Mouse (Mus musculus) heart, embryonic 12.5 days (tissue): Measurements from ENCODE around the gene Matn1. TPM values are rescaled to one million over a fixed set of nuclear protein-coding genes. Genes with fewer than 3 reads are reported as not detected.

Source experiments
- ATAC-seq: fragments of 200-750 bp; cut with Nextera tagmentation; 2 replicates; pipeline ENCODE4 v1.8.0; 2017; ENCODE audit warnings: moderate TSS enrichment, moderate library complexity; ENCODE audit not compliant: insufficient number of reproducible peaks, low FRiP score
- H3K27ac ChIP-seq: fragments of 300-500 bp; sonication (generic); 2 replicates; pipeline ENCODE4 v1.5.1; 2016; ENCODE audit warnings: mild to moderate bottlenecking, moderate library complexity; ENCODE audit not compliant: poor library complexity, severe bottlenecking
- H3K27me3 ChIP-seq: fragments of 300-500 bp; sonication (generic); replicated peaks from 2 replicates; pipeline ENCODE4 v1.6.1; 2016; ENCODE audit warnings: mild to moderate bottlenecking, moderate library complexity
- H3K36me3 ChIP-seq: fragments of 300-500 bp; sonication (generic); 2 replicates; pipeline ENCODE4 v1.6.1; 2016; ENCODE audit warnings: mild to moderate bottlenecking, moderate library complexity
- H3K4me1 ChIP-seq: fragments of 300-500 bp; sonication (generic); replicated peaks from 2 replicates; pipeline ENCODE4 v1.6.1; 2016; ENCODE audit warnings: mild to moderate bottlenecking
- H3K4me2 ChIP-seq: fragments of 300-500 bp; sonication (generic); 2 replicates; pipeline ENCODE4 v1.6.1; 2016; ENCODE audit warnings: mild to moderate bottlenecking, moderate library complexity
- H3K4me3 ChIP-seq: fragments of 300-500 bp; sonication (generic); 2 replicates; pipeline ENCODE4 v1.5.1; 2016; ENCODE audit warnings: mild to moderate bottlenecking
- H3K9ac ChIP-seq: fragments of 300-500 bp; sonication (generic); 2 replicates; pipeline ENCODE4 v1.6.1; 2016; ENCODE audit warnings: mild to moderate bottlenecking, moderate library complexity
- H3K9me3 ChIP-seq: fragments of 300-500 bp; sonication (generic); replicated peaks from 2 replicates; pipeline ENCODE4 v1.6.1; 2016; ENCODE audit warnings: mild to moderate bottlenecking, moderate library complexity
- WGBS: fragments of 180-500 bp; shearing (Covaris S2); methylation state at CpG from one replicate; pipeline ENCODE4 v1.1.7; 2016; 5-methylcytosine and 5-hydroxymethylcytosine counted together
- polyA plus RNA-seq: library from polyadenylated mRNA; unstranded; fragments of >200 nt; fragmentation: Nextera tagmentation; extraction: Ambion mirVana; gene quantifications from 2 replicates; pipeline ENCODE4 v1.2.1, GENCODE M21; 2016

Gene Matn1
- polyA plus RNA-seq = 0.08 TPM in 1 of 2 replicates, not detected in the other

DNA sequence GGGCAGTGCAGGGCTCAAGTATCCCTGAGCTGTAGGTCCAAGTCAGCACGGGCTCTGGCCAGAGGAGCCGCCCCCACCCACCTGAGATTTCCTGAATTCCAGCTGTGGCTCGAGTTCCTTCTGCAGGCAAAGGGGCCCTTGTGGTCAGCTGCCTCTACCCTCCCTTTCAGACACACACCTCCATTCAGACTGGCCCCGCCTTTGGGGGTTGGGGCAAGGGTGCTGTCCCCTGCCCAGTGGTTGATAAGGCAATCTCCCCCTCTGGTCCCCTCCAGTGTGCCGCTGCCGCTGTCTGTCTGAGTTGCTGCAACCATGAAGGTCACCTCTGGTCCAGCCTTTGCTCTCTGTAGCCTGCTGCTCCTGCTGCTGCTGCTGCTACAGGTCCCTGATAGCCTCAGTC, at the start of gene Matn1:
Gene Matn1, plus strand, starts transcription at position 274 of the 400 bp plus-strand sequence.
- WGBS = 21% methylated on average over 6 of the region's 6 CpGs
- no peak within 1 kb of the TSS for H3K9ac ChIP-seq
- no peak within 1 kb of the TSS for H3K4me3 ChIP-seq
- peaks cover 4% of the 10 kb centered on the region; the same call in 1 of the 2 replicates for H3K4me1 ChIP-seq
- H3K9me3 ChIP-seq = no peaks in the 10 kb centered on the region
- H3K36me3 ChIP-seq = no peaks in the 10 kb centered on the region
- H3K27me3 ChIP-seq = peaks cover 33% of the 10 kb centered on the region
- no peak within 1 kb of the TSS for H3K27ac ChIP-seq
- ATAC-seq = no peak
- H3K4me2 ChIP-seq = no peak within 1 kb of the TSS

DNA sequence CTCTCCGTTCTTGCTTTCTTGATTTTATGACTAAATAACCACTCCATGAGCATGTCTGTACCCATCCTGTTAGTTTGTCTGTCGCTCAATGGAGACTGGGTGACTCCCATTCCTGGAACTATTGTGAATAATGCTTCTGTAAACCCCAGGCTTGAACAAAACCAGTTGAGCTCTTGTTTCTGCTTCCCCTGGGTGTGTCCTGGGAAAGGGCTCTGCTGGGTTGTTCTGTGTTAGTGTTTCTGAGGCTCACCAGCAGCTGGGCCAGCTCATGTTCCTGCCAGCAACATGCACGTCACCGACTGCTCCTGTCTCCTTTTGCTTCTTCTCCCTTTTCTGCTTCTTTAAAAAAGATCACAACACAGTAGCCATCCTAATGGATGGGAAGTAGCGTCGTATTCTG, 48.5 kb upstream of the Matn1 start:
- no peak for ATAC-seq
- Histone ChIP-seq H3K36me3 (no peaks in the 10 kb centered on the region), H3K4me2 (no peak overlapping the region), H3K4me1 (peaks cover 13% of the 10 kb centered on the region), H3K9ac (no peak overlapping the region), H3K27ac (no peak overlapping the region), H3K27me3 (peaks cover 5% of the 10 kb centered on the region; the same call in 1 of the 2 replicates), H3K4me3 (no peak overlapping the region), H3K9me3 (no peaks in the 10 kb centered on the region; the same call in 1 of the 2 replicates)
- 81% methylated on average over 6 of the region's 6 CpGs for WGBS

GRCm38 (mm10) chr4:130896372-130896771, 47.8 kb upstream of the Matn1 start:
- no peaks in the 10 kb centered on the region for H3K36me3 ChIP-seq
- no peak for ATAC-seq
- no peak overlapping the region for H3K27ac ChIP-seq
- H3K4me1 ChIP-seq = peaks cover 12% of the 10 kb centered on the region
- H3K4me2 ChIP-seq = no peak overlapping the region
- no peak overlapping the region for H3K4me3 ChIP-seq
- H3K9ac ChIP-seq = no peak overlapping the region
- 68% methylated on average over 2 of the region's 2 CpGs for WGBS
- H3K9me3 ChIP-seq = no peaks in the 10 kb centered on the region; the same call in 1 of the 2 replicates
- peaks cover 5% of the 10 kb centered on the region; the same call in 1 of the 2 replicates for H3K27me3 ChIP-seq

- Histone ChIP-seq H3K9ac (no peak overlapping the region), H3K4me3 (no peak overlapping the region), H3K27me3 (peaks cover 5% of the 10 kb centered on the region; the same call in 1 of the 2 replicates), H3K9me3 (no peaks in the 10 kb centered on the region; the same call in 1 of the 2 replicates), H3K36me3 (no peaks in the 10 kb centered on the region), H3K27ac (0 out of 2 replicates have a peak overlapping the region, but pooled peaks have one; percentile 40), H3K4me2 (no peak overlapping the region), H3K4me1 (peaks cover 29% of the 10 kb centered on the region)
- ATAC-seq = no peak
- 73% methylated on average over 2 of the region's 3 CpGs for WGBS
Observed at GRCm38 (mm10) chr4:130899383-130899781, 44.8 kb upstream of the Matn1 start.

- no peak overlapping the region for H3K4me2 ChIP-seq
- H3K27ac ChIP-seq = peak overlapping the region; percentile 40; the same call in 1 of the 2 replicates
- H3K4me3 ChIP-seq = no peak overlapping the region
- WGBS = 78% methylated on average over 6 of the region's 6 CpGs
- H3K27me3 ChIP-seq = peaks cover 5% of the 10 kb centered on the region; the same call in 1 of the 2 replicates
- no peak for ATAC-seq
- H3K9me3 ChIP-seq = no peaks in the 10 kb centered on the region; the same call in 1 of the 2 replicates
- no peak overlapping the region for H3K9ac ChIP-seq
- no peaks in the 10 kb centered on the region for H3K36me3 ChIP-seq
- peaks cover 34% of the 10 kb centered on the region for H3K4me1 ChIP-seq
Observed at GRCm38 (mm10) chr4:130899782-130900427, 44.3 kb upstream of the Matn1 start.

GRCm38 (mm10) chr4:130900746-130901145, 43.4 kb upstream of the Matn1 start:
- peaks cover 5% of the 10 kb centered on the region; the same call in 1 of the 2 replicates for H3K27me3 ChIP-seq
- no peak overlapping the region for H3K4me3 ChIP-seq
- WGBS = 57% methylated on average over 7 of the region's 7 CpGs
- H3K4me2 ChIP-seq = no peak overlapping the region
- H3K9me3 ChIP-seq = no peaks in the 10 kb centered on the region; the same call in 1 of the 2 replicates
- H3K36me3 ChIP-seq = no peaks in the 10 kb centered on the region
- H3K27ac ChIP-seq = no peak overlapping the region
- no peak for ATAC-seq
- H3K4me1 ChIP-seq = peaks cover 43% of the 10 kb centered on the region
- no peak overlapping the region for H3K9ac ChIP-seq

DNA sequence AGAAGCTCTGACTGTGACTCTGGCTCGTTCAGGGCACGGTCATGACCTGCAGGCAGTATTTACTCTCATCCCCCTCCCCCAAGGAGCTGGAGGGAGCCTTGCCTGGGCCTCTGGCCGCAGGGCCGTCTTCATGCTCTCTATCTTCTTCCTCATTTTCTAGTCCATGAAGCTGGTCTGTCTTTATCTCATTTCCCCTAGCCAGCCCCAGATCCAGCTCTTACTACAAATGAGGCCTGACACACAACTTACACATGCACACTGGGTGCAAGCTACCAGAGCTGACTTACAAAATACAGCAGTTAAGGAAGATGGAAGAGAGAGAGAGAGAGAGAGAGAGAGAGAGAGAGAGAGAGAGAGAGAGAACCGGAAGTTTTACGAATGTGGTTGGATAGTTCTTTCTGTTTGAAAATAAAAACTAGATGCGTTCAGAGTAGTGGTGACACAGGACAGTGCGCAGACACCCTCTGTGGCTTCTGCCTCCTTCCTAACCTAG, 41.9 kb upstream of the Matn1 start:
- Histone ChIP-seq H3K4me3 (no peak overlapping the region), H3K4me2 (no peak overlapping the region), H3K4me1 (peaks cover 53% of the 10 kb centered on the region), H3K27me3 (peaks cover 5% of the 10 kb centered on the region; the same call in 1 of the 2 replicates), H3K9me3 (no peaks in the 10 kb centered on the region), H3K27ac (no peak overlapping the region), H3K9ac (no peak overlapping the region), H3K36me3 (no peaks in the 10 kb centered on the region)
- 44% methylated on average over 8 of the region's 8 CpGs for WGBS
- ATAC-seq = no peak

GRCm38 (mm10) chr4:130905025-130905424, 39.2 kb upstream of the Matn1 start:
- peaks cover 55% of the 10 kb centered on the region for H3K4me1 ChIP-seq
- no peak overlapping the region for H3K27ac ChIP-seq

GRCm38 (mm10) chr4:130905882-130906281, 38.3 kb upstream of the Matn1 start:
- ATAC-seq = no peak
- no peak overlapping the region for H3K4me2 ChIP-seq
- no peak overlapping the region for H3K27ac ChIP-seq
- H3K27me3 ChIP-seq = no peaks in the 10 kb centered on the region
- peaks cover 60% of the 10 kb centered on the region for H3K4me1 ChIP-seq
- no peak overlapping the region for H3K9ac ChIP-seq
- no peaks in the 10 kb centered on the region for H3K9me3 ChIP-seq
- 69% methylated on average over 6 of the region's 6 CpGs for WGBS
- H3K36me3 ChIP-seq = no peaks in the 10 kb centered on the region
- no peak overlapping the region for H3K4me3 ChIP-seq

More at GRCm38 (mm10) chr4:130905025-130905424, 39.2 kb upstream of the Matn1 start:
- Histone ChIP-seq H3K4me2 (no peak overlapping the region), H3K9ac (no peak overlapping the region), H3K36me3 (no peaks in the 10 kb centered on the region), H3K4me3 (no peak overlapping the region), H3K9me3 (no peaks in the 10 kb centered on the region), H3K27me3 (no peaks in the 10 kb centered on the region)
- no peak for ATAC-seq
- 33% methylated on average over 7 of the region's 7 CpGs for WGBS

- H3K27me3 ChIP-seq = no peaks in the 10 kb centered on the region
- H3K27ac ChIP-seq = peak overlapping the region; percentile 37; the same call in 1 of the 2 replicates
- H3K36me3 ChIP-seq = no peaks in the 10 kb centered on the region
- H3K9ac ChIP-seq = no peak overlapping the region
- H3K4me3 ChIP-seq = no peak overlapping the region
- no peaks in the 10 kb centered on the region for H3K9me3 ChIP-seq
- ATAC-seq = no peak
- H3K4me2 ChIP-seq = no peak overlapping the region
- peaks cover 62% of the 10 kb centered on the region for H3K4me1 ChIP-seq
- WGBS = 37% methylated on average over 8 of the region's 8 CpGs
Observed at GRCm38 (mm10) chr4:130906296-130906695, 37.9 kb upstream of the Matn1 start.

- H3K4me1 ChIP-seq = peaks cover 53% of the 10 kb centered on the region
- no peaks in the 10 kb centered on the region for H3K36me3 ChIP-seq
- H3K9me3 ChIP-seq = no peaks in the 10 kb centered on the region
- H3K4me2 ChIP-seq = no peak overlapping the region
- whole genome bisulfite sequencing = 84% methylated on average over 19 of the region's 19 CpGs
- no peak overlapping the region for H3K27ac ChIP-seq
- ATAC-seq = no peak
- no peaks in the 10 kb centered on the region for H3K27me3 ChIP-seq
- H3K9ac ChIP-seq = no peak overlapping the region
- H3K4me3 ChIP-seq = no peak overlapping the region
Observed at GRCm38 (mm10) chr4:130907200-130908069, 36.8 kb upstream of the Matn1 start.
